Mouse (Mus musculus): ENCODE measurements around the gene Klhl2.

Gene Klhl2

DNA sequence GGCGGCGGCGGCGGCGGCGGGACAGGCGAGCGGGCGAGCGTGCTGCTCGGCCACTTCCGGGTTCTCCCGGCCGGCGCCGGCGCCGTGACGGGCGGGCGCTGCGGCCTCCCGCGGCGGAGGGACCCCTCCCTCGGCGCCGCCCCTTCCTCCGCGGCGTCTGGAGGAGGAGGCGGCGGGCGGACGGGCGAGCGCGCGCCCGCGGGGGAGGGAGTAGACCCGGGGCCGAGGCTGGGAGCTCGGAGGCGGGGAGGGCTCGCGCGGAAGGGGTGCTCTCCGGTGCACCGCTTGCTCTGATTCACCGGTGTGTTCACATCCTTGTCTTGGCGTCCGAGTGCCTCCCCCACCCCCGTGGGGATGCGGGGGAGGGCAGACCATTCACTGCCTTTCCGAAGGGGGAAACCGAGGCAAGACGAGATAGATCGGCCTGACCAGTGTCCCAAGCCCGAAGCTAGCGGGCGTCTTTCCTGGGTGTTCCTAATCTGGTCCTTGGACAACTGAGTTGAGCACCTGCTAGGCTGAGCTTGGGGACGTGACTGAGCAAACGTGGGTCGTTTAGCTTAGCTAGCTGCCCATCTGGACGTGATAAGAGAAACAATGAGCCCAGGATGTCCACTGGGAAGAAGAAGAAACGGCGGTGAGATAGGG, at the start of gene Klhl2:
Klhl2 (minus strand) TSS at position 121 of the 645 bp plus-strand sequence.
- peak; percentile 80 for DNase-seq

DNA sequence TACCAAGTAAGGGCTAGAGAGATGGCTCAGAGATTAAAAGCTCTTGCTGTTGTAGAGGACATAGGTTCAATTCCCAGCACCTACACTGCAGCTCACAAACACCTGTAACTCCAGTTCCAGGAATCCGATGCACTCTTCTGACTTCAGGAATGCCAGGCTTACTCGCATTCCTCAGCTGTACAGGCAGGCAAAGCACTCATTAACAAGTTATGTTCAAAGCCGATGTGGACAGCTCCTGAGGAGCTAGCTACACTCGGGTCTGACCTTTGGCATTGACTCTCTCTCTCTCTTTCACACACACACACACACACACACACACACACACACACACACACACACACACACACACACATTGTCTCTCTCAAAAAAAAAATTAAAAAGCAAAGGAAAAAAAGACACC, 48.9 kb upstream of the Klhl2 start:
- DNase-seq: no peak

DNA sequence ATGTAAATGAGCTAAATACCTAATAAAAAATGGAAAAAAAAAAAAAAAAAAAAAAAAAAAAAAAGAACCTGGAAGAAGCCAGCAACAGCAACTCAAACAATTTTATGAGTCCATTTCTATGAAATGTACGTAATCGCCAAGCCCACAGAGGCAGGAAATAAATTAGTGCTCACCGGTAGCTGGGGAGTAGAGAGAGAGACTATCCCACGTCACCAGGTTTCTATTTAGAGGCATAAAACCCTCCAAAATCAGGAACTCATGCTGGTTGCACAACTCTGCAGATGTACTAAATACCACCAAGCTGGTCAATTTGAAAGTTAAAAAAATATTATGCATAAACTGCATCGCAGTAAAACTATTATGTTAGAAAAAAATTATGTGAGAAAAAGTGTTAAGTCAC, 46.9 kb upstream of the Klhl2 start:
- no peak for DNase-seq

DNA sequence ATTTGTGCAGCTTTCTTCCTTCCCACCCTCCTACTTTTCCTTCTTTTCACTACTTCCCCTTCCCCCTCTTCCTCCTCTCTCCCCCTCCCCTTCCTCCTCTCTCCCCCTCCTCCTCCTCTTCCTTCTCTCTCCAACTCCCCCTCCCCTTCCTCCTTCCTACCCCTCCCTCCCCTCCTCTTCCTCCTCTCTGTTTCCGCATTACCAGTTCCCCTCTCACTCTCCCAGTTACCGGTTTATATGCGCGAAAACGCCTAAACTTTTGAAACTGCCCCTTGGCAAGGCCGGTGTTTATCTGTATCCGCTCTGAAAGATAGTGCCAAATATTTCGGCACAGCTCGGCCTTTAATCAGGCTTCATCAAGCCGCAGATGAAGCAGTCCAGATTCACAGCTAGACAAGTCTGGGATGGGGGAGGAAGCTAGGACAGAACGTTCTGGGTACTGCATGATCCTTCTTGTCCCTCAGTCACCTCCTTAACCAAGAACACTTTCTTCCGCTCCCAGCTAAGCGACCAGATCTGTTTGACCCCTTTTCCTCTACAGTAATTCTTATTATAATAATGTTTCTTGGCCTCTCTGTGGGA, 30.9 kb upstream of the Klhl2 start:
- DNase-seq: peak; percentile 41

DNA sequence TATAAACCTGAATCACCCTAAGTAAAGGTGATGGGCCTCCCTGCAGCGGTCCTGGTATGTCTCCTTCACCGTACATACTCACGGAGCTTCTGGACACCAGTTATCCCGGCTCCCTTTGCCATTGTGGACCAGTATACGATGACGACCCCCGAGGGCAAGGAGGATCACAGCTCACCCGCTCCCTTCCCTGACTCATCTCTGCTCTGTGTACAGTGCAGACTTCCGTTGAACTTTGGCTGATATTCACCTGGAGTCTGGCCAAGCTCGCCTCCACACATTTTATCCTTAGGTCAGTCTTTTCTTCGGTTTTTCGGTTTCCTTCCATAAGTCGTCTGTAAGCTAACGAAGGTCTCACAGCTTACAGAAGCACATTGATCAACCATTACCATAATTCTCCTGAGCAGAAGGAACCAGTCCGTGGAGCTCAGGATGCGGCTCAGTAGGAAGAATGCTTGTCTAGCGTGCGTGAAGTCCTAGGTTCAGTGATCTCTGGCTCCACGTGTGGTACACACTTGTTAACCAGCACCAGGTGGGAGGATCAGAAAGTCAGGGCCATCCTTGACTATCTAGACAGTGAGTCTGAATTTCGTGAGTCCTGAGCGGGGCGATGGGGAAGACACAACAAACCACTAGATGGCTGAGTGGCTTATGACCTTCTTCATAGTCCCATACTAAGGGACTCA, 28.0 kb upstream of the Klhl2 start:
- DNase-seq: peak; percentile 44

DNA sequence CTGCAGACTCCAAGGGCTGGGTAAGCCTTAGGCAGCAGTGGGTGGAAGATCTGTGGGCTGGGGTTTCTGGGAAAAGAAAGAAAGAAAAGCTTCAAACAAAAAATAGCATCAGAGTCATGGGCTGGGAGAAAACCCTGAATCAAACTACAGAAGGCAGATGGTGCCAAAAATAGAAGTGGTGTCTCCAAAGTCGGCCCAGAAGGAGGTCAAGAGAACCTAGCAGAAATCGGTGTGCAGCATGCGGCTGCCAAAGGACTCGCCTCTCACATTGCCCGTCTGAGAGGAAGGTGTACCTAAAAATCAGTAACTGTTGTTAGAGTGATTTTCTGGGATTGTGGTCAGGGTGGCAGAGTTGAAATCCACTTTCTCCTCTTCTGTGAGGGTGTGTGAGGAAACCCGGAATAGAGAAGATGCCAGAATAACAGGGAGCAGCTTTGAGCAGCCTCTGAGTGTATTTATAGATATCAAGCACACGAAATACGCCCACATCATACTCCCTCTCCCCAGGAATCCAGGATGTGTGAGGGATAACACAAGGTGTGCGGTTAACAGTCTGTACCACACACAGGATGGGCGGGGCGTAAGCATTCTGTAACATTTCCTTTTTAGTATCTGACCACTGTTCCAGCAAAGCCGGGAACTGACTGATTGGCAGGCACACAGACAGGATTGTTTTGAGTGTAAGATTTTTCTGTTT, 21.8 kb upstream of the Klhl2 start:
- DNase-seq: peak; percentile 17

DNA sequence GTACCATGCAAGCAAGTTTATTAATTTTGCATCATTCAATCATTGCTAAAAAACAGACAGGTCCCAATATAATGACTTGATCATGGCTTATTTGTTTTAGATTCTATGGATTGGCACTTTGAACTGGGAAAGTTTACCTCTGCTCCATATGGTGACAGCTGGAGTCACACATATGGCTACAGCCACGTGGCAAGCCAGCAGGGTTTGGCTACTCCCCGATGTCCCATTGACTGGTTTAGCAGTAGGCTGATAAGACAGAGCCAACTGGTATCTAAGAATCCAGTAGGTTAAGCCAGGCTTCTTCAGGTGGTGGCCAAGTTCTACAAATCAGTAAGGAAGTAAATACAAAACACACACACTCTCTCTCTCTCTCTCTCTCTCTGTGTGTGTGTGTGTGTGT, 20.4 kb upstream of the Klhl2 start:
- DNase-seq: no peak

DNA sequence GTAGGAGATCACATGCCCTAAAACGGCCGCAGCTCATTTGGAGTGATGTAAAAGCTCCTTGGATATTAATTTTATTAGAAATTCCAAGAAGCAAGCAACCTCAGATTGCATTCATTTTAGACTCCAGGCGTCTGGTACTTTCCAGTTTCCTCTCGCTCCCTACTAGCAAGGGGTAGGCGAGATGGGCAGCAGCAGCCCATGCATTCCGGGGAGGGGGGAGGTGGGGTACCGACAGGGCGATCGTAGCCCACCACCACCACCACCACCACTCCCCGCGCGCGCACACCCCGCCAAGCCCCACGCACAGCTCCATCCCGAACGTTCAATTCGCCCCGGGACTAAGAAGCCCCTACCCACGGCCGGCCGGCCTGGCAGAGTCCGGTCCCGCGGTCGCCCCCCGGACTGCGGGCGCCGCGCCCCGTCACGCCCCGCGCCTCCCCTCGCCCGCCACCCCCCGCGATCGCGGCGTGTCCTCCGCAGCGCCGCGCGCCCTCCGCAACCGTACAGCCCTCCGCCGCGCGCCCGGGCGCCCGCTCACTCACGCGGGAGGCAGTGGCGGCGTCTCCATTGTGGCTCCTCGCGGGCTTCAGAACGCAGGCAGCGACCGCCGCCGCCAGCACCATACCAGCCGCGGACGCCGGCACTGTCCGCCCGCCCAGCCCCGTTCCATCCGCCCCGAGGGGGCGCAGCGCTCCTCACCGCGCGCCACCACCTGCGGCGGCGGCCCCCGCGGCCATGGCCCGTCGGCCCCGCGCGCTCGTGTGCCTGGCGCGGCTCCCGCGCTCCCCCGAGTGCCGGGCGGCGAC, 523 bp downstream of the Klhl2 start:
- peak; percentile 52 for DNase-seq

DNA sequence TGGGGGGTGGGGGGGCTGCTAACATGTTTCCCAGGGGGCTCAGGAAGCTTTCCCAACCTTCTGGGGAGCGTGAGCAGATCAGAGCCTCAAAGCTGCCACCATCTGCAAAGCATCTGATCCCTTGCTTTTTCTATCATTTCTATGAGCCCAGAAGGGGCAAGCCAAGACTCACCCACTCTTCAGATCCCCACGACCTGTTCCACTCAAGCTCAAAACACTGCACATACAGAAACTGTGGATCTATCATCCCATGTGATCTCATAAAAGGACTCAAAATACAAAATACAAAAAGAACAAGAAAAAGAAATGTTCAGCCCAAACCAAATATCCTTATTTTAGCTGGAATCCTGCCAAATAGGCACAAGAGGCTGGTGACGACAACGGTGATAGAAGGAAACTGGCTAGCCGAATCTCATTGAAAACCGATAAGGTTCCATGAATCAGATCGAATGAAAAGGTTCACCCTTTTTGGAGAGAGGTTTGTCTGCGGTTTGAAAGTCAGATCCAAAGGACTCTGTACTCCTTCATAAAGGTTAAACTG, 1.5 kb downstream of the Klhl2 start:
- DNase-seq: no peak

DNA sequence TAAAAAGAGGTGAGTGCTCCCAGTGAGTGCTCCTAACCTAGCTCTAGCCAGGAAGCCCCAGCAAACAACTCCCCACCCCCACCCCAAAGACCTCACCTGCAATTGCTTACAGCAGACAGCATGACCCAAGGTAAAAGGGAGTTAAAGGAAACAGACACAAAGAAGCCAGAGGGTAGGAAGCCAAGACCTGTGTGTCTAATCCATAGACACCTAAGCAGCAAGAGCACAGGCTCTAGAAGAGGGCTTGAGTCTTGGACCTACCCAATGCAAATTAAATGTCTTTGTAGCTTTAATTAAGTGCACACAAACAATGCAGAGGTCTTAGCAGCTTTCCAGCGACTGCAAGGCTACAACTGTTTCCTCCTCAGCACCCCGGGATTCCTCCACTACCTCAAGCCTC, 2.2 kb downstream of the Klhl2 start:
- DNase-seq: no peak

DNA sequence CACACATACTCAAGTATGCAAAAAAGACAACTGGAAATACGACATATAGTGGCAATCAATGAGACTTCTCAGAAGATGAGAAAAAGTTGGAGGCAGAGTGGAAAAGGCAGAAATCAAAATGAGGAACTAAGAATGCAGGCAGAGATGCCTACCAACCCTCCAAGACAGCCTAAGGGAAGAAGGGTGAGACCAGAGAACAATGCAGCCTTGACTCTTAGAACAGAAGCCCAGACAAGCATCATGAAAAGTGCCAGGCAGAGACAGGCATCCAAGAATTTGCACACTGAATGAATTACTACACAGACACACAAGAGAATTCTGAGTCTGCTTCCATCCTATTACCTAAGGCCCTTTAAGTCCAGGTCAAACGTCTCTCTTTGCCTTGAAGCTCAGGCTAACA, 2.6 kb downstream of the Klhl2 start:
- no peak for DNase-seq

DNA sequence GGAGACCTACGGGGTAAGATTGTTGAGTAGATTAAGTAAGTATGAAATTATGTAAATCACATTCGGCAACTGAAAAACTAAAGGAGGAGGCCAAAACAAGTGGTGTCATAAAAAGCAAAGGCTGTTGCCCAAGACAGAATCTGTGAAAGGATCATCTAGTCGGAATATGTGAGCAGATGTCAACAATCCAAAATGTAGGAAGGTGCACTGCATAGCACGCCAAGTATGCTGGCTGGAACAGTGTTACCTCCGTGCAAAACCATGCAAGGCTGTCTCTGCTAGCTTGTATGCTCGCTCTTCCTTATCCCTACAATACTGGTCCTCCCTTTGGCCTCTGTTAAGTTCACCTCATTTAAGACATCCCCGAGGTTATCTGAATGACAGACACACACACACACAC, 4.5 kb downstream of the Klhl2 start:
- DNase-seq: no peak

DNA sequence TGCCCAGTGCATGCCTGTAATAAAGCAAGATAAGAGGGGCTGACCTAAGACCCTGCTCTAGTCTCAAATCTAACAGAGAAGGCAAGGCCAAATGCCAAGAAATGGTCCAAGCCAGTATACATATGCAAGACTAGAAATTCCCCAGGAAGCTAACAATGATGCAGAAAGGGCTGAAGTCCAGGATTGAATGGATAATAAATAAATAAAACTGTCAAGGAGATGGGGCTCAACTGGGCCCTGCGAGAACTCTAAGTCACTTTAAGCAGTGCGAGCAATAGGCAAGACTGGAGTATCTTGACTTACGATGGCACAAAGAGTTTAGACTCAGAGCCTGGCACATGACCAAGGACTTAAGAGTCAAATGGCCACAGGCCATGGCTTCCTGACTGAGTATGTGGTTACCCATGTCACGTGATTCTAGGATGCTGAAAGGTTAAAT, 5.8 kb downstream of the Klhl2 start:
- DNase-seq: no peak

DNA sequence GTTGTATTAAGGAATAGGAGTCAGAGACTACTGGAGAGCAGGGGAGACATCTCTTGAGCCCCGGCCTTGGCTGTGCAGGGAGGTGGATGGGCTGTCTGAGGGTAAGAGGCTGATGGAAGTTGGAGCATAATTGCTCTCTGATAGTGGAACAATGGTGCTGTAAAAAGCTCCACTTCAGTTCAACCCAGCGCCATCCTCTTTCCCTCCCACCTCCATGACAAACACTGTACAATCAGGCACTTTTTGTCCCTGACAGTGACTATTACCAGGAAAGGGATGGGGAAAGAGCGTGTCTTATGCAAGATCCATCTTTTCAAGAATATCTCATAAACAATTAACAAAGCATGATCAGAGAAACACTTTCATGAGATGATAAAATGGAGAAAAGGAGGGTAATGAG, 6.6 kb downstream of the Klhl2 start:
- no peak for DNase-seq

DNA sequence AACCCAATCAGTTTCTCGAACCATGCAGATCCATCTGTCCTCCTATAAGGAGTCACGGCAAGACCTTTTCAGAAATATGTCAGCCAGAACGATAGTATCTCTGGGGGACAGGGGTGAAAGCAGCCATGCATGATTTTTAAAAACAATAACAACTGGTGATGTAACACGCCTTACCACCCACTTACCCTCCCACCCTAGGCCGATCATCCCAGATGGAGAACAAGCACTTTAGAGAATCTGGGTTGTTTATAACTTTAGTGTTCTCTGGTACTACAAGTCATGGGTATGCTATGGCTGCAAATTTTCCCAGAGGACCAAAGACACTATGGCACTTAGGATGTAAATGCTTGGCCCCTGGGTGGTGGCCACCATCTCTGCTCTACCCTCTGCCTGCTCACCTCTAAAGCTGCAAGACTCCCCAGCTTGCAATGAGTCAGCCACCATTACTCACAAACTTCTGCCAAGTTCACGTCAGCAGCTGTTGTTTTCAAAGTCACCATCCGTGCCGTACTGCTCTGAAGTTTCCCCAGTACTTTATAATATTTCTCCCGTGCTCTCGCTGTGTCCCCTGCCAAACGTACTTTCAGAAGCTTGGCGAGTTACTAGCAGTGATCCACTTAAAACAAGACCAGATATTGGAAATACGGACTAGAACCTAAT, 7.9 kb downstream of the Klhl2 start:
- DNase-seq: no peak

DNA sequence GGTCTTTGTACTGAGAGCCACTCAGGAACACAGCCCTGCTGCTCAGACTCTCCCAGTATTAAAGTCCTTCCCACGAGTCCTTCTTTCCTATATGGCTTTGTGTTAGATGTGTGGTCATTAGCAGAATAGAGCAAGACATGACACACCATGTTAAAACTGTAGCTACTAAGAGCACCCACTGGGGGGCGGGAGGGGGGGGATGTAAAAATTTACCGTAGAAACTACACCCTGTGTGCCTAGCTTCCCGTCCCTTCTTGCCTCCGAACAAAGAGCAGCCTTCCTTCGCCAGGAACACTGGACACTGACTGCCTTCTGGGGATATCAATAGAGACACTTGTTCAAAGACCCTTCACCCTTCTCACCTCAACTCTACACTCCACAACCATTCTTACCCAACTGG, 10.2 kb downstream of the Klhl2 start:
- DNase-seq: no peak

DNA sequence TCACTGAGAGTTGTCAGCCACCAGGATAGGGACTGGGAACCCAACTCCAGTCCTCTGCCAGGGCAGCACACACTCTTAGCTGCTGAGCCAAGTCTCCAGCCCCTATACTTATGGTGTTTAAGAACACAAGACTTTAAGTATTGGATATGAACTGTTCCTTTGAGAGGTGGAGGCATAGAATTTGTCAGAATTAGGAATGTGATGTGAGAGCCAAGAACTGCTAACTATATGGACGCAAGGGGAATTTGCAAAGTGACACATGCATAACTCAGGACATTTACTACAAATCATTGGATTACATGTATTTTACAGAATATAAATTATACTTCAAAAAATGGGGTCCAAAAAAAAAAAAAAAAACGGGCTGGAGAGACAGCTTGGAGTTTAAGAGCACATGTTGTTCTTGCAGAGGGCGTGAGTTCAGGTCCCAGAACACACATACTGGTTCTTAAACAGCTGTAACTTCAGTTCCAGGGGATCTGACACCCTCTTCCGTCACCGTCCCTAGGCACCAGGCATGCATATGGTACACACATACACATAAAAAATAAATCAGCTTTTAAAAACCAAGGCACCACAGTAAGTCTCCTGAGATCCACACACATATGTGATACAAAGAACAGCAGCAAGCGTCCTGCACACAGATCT, 14.2 kb downstream of the Klhl2 start:
- DNase-seq: no peak

DNA sequence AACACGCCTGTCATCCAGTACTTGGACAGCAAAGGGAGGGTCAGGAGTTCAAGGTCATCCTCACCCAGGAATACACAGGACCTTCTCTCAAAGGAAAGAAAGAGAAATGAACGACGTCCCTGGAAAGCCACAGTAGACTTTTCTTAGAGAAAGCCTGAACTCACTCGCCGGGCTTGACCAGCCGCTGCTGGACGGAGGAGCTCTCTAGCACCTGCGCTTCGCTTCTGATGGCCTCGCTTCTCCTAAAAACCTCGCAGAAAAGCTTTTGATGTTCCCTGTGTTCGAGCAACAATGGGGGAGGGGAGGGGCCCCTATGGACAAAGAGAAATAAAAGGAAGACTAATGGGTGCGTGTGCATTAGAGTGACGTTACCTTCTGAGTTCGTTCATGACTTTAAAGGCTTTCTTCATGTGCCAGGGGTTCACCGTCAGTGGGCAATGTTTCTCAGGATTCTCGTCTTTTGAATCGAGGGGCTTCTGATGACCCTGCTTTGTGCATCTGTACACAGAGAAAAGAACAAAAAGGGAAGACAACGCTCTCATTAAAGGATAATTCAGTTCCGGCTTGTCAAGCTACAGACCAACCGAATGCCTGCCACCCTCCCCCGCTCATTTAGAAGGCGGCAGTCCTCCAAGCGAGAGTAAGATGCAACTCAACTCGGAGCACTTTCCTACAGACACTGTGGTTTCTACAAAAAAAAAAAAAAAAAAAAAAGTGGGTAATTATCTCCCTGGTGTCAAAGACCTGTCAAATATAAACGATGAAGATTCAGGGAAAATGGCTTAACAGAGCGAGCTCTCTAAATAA, 15.5 kb downstream of the Klhl2 start:
- DNase-seq: no peak

DNA sequence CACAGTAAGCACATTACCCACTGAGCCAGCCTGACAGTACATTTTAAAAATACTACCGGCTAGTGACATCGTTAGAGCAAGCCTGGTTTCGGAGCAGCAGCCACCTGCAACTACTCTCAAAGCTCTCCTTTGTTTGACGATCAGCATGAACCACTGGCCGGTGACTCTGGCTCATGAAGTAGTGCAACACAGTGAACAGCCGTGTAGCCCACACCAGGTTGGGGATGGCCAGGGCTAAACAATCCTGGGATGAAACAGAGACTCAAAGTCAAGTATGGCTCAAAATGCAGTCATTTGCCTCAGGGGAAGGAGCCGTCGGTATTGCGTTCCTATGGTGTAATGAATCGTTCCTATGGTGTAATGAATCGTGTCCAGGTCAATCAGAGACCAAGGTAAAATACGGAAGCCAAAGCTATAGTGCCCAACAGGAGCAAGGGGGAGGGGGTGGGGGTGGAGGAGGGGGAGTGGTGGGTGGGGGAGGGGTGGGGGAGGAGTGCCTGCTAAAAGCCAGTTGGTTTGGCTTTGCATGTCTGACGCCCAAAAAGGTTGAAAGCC, 17.2 kb downstream of the Klhl2 start:
- DNase-seq: no peak

DNA sequence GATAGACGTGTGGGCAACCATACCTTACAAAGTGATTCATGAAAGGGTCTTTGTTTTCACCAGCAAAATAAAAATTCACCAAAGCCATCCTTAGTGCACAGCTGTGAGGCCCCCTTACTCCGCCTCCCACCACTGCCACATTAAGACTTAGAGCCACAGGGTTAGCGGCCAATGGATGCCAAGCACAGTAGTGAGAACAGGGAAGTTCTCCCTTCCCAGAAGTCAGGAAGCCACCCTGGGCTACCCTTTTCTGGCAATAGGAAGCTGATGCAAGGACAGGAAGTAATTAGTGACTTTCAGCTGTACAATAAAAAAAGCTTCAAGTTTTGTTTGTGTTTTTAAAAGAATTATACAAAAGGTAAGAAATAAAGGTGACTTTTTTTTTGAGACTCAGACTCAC, 18.2 kb downstream of the Klhl2 start:
- DNase-seq: no peak
